Mouse (Mus musculus) CH12F3 (cell line): ENCODE measurements around the gene Slc18b1.
"Not testable (repeated sequence)": the region's sequence is repeated elsewhere in the genome, so short reads cannot be mapped to it uniquely, and the experiment has no call there.

ENCODE experiments used
- in situ Hi-C: fragments of 300-500 bp; cut with MboI; formaldehyde crosslinking; loops from 2 replicates; pipeline ENCODE4 v1.14.3; 2020; ENCODE audit warnings: low sequenced_read_pairs

The Slc18b1 gene

DNA sequence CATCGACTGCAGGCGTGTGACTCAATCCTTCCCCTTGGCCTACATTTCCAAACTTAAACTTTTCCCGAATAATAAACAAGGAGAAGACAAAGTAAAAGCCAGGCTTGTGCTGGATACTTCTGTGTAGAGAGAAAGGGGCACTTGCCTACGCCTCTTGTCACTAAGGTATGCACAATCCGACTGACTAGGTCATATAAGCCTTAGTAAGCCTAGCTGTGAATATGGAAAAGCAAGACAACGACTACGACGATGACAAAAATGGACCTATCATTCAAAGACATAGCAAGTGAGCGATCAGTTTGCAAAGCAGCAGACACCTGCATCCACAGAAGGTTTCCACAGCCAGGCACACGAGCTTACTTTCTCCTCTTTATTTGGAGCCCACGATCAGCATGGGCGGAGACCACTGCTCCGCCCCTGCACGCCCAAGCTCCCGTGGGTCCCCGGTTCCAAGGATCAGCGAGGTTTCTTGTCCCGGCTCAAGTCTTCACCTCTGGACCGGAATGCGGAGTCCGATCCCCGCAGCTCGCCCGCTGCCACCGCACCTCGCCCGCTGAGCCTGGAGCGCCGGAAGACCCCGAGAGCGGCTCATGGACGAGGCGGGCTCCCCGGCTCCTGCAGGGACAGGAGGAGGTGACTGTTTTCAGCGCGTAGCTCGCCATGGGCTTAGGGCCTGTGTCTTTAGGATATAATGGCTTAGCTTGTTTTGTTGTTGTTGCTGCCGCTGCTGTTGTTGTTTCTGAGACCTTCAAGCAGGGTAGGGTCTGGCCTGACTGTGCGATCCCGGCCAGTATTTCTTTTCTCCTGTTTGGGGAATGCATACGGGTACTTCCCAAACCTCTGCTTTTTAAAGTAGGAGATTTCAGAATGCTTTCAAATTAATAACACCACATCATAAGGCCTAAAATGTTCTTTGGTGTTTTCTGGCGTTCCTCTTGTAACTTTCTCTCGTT is at the start of gene Slc18b1:
Slc18b1 (plus strand) TSS at position 436 of the 953 bp plus-strand sequence.
- in situ Hi-C loops, result no loop called here

DNA sequence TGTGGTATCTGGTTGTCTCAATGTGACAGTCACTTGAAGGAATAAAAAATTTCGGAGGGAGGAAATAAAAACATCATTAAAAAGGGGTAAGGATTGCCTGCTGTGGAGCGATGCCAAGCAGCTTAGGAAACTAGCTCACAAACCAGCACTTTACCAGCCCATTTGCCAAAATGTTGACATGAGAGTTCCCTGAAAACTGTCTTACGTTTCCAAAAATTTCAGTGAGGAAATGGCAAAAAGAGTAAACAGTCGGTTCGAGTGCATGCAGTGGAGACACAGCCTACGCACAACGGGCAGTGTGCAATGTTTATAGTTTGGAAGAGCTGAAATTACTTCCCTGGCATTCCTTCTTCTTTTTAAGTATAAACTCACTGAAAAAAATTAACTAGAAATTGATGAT is 42.6 kb upstream of the Slc18b1 start:
- in situ Hi-C loops, result no loop called here

DNA sequence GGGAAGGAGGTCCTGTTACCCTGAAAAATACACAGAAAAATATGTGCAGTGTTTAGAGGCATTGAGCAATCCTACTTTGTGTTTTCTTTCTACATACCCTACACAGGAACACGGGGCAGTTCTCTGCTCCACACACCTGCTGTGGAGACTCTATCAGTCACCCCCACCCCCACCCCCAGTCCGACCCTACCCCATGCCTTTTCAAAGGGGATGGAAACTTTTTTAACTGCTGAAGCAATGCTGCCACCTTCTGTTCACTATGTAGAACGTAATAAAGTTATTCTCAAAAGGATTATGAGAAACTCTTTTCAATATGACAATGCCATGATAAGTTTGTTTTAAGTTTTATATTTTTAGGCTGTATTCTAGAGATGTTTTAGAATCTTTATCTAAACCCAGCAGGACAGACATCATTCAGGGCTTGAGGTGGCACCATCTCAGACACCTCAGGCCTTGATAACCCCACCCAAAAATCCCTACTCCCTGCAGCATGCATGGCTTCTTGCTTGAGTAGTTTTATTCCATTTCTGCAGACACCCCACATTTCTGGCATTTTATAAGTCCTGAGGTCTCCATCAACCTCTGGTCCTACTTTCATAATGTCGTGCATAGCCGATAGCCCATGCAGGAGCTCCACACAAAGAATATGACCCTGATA is 19.4 kb upstream of the Slc18b1 start:
- in situ Hi-C loops, result no loop called here

DNA sequence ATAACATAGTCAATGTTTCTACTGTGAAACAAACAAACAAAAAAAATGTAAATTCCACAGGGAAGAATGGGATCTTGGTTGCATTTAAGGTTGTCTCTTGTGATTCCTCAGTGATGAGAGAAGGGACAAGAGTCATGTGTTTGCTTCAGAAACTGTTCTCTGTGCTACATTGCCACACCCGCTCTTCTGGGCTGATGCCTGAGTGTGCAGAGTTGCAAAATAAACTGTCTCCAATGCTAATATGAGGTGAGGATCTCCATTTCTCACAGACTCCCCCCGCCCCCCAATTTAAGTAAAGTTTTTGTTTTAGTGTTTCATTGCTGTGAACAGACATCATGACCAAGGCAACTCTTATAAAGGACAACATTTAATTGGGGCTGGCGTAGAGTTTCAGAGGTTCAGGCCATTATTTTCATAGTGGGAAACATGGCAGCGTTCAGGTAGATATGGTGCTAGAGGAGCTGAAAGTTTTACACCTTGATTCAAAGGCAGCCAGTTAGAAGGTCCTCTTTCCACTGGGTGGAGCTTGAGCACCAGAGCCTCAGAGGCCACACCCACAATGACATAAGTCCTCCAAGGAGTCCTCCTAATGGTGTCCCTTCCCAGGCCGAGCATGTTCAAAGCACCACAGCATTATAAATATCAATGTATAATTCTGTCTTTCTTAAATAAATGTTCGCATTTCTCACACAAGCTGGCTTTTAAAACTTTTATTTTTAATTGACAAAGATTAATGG is 16.1 kb upstream of the Slc18b1 start:
- in situ Hi-C loops, result no loop called here

DNA sequence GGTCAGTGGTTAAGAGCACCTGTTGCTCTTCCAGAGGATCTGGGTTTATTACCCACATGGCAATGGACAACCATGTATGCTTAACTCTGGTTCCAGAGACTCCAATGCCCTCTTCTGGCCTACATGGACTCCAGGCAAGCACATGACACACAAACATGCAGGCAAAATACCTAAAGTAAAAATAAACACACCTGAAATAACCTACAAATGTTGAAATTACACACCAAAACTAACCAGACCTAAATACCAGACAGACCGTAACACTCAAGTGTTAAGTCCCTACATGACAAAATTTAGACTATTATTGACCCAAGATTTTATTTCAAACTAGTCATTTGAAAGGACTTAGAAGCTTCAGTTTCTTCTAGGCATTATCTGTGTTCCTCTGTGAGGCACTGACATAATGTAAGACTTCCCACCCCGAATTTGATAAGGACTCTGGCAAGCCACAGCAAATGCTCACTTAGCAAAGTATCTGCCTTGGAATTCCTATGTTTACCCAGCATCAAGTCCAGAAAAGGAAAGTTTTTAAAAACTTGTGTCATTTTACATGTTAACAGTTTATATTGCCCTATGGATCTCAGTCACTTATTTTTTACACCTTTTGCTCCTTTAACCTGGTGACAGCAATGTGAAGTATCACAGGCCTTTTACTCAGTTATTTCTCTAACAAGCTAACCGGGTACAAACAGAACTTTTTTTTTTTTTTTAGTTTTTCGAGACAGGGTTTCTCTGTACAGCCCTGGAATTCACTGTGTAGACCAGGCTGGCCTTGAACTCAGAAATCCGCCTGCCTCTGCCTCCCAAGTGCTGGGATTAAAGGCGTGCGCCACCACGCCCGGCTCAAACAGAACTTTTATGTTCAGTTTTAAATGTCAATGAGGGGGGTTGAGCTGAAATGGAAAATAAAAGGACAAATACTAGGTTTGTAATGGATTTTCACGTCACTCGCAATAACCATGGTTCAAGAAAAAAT is 14.7 kb upstream of the Slc18b1 start:
- in situ Hi-C loops, result no loop called here

DNA sequence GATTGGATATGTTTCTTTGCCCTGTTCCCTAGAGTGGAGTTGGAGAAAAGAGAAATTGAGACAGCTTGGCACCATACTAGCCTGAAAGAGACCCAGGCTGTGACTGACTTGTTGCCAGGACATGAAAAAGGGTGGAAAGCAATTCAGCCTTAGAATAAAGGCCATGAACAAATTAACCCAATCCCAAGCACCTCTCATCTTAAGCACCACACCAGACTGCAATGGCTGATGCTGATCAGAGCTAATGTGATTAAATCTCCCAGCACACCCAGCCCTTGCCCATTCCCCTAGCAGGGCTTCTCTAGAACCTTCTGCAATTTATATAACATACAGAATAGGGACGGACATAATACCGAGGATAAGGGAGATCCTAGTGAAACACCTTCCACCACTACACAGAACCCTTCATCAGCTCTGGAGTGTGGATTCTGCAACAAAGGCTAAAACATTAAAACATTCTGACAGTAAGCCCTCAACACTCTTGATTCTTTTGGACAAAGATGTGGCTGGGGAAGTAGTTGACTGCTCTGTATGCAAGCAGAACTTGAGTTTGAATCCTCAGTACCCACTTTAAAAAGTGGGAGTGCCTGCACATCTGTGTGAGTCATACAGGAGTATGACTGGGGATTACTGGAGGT is 13.8 kb upstream of the Slc18b1 start:
- in situ Hi-C loops, result no loop called here

DNA sequence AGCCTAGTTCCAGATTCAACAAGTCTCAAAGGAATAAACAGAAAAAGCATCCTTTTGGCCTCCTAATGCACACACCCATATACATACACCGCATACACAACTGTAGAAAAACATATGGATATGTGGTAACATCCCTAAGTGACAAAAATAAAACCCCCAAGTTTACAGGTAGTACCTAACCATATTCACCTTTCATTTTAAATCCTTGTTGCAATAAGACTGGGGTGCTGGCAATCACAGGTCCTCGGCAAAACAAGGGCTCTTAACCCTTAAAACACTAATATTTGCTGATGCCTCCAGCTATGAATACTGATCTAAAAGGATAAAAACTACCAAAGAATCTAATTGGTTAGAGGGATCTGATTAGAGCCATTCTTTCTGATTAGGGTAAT is 13.3 kb upstream of the Slc18b1 start:
- in situ Hi-C loops, result no loop called here

DNA sequence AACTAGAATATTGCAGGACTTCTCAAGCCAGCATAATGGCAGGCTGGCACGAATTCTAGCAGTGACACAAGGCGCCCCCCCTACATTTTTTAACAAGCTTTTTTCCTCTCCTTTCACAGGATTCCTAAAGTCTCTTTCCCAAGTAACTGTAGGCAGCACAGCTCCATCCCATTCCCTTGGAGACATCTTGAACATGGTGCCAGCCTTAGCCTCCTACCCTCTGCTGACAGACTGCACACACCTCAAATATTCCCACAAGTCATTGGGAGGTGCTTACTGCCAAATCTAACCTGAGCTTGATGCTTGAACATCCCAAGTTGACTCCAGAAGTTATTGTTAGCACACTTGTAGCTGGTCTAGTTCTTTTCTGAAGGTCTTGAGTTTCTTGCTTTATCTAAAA is 12.7 kb upstream of the Slc18b1 start:
- in situ Hi-C loops, result no loop called here

DNA sequence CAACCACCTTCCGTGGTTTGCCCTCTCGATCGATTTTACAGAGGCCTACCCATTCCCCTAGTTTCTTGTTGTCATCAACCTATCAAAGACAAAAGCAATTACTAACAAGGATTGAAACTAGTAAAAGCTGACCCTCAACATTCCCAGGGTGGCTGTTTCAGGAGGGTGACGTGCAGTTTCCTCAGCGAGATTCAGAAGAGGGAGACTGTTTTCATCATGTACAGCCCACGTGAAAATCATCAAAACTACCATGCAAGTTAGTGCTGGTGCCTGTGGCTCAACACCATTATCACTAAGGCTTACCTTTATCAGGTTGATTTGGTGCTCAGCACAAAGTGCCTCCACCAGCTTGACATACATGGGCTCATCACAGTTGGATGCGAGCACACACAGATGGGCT is 11.2 kb upstream of the Slc18b1 start:
- in situ Hi-C loops, result not testable (repeated sequence)

DNA sequence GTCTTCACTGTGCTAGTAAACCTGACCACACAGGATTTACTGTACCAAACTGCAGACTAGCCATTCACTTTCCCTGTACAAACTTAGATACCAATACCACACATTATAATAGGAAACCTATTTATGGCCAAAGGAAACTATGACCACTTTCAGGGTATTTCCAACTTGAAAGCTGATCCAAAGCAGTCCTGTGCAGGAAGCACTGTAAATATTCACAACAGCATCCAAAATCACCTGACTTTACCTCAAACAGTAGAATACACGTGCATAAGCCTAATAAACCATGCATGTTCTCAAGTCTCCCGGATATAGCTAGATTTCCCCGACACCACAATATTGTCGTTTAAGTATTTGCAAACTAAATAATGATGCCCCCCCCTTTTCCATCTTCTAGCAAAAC is 10.7 kb upstream of the Slc18b1 start:
- in situ Hi-C loops, result no loop called here

DNA sequence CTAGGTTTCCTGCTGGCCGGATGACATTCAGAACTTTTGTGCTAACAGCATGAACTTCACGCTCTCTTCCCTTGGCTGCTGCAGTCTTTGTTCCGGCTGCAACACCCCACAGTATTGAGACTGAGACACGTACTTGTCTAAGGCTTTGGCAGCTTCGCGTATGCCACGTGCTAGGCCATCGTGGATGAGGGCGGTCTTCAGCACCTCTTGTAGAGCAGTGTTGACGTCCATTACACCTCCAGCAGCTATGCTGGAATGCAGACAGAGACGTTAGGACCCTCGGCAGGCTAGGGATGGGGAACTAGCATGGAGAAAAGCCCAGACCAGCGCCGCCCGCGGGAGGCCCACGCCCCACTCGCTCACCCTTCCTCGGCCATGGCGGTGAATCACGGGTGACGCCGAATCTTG is 10.2 kb upstream of the Slc18b1 start:
- in situ Hi-C loops, result not testable (repeated sequence)

DNA sequence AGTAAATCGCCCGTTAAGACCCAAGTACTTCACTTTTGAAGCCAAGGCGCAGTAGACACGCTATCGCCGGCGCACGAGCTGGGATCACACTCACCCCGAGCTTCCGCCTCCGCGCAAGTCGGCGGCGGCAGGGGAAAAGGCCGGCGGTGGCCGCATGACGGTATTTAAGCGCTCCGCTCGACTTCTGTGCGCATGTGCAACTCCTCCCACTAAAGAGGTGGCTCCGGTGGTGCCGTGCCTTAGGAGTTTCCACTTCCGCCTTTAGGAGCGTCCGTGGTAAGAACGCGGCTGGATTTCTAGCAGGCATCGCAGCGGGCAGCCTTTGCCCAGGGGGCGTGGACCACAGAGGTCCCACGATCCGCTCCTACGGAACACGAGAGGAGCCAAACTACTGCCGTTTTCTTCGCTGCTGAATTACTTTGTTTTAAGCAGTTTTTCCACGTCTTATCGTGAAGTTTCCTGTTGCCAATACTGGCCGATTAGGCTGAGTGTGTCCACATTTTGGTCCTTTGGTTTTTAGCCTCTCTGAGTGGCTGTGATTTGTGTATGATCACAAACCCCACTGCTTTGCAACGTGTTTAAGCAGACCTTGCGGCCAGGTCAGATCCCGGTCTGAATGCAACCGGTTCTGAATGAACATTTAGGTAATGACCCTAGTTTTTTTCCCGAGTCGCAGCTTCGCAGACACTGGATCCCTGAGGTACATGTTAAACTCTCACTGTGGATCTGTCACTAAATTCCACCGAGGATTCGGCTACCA is 9.5 kb upstream of the Slc18b1 start, which contains the start of gene Rps12:
Rps12 (minus strand) TSS at position 214 of the 760 bp plus-strand sequence.
- in situ Hi-C loops, result no loop called here

DNA sequence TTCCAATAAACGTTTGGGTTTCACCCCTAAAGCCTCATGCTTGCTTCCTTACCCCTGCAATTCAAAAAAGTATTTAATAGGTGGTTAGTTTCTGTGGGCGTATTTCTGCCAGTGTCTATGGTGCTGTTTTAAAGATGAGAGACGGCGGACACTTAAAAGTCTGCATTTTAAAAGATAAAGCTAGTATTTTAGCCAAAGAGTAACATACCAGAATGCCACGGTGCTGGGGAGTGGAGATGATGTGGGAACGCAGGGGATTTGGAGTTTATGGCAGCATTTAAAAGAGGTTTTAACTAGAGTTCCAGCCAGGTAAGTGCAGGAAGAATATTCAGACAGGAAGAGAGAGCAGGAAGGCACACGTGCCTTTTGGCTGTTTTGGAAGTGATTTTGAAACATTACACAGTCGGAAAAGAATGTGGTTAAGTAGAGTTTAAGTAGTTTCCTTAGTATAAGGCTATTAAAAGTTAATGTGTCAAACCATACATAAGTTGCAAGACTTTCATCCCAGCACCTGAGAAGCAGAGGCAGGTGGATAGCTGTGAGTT is 8.7 kb upstream of the Slc18b1 start:
- in situ Hi-C loops, result no loop called here

DNA sequence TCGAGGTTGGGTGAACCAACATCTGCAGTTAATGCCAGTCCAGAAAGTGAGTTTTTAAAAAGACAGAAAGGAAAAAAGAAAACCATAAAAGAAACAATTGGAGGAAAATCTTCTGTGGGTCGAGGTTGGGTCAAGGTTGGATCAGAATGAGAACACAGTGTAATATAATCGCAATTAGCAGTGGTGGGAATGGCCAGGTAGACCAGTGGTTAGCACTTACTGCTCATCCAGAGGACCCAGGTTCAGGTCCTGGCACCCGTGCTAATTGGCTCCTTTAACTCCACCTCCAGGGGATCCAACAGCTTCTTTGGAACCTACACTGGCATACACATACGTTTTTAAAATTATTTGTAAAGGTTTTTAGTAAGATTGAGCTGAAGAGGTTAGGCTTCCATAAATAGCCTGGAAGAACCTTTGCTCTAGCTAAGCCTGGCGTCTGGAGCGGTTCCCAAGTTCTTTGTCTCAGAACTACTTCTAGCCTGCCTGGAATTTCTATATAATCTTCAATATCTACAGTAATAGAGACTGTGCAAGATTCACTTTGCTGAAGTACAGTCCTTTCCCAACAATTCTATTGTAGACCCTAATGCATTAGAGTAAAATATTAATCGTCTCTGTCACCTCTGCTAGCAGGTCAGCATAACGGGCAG is 790 bp upstream of the Slc18b1 start:
- in situ Hi-C loops, result no loop called here

DNA sequence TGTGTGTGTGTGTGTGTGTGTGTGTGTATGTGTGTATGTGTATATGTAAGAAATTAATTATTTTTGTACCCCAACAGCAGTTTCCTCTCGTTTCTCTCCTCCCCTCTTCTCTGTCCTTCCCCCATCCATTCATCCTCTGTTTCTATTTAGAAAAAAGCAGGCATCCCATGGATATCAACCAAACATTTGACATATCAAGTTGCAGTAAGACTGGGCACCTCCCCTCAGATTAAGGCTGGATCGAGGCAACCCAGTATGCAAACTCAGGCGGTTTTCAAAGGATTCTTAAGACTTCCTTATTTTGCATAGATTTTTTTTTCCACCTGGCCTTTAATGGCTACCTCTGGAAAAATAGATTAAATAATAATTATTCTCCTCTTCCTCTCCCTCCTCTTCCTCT is 820 bp downstream of the Slc18b1 start:
- in situ Hi-C loops, result no loop called here

DNA sequence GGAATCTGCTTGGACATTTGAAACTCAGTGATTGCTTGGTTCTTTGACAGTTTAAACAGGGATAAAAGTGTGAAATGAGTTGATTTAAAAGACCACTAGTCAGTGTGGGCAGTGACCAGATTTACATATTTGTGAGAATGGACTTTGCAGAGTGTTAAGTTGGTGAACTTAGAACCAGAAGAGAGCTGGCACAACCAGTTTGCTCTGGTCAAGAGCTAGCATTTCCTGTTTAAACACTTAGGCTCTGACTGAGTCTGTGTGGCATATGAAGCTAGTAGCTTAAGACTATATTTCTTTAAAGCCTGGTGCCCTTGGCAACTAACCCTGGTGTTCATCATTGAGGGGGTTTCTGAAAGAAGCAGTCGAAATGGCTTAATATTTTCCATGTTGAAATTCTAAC is 1.4 kb downstream of the Slc18b1 start:
- in situ Hi-C loops, result no loop called here

DNA sequence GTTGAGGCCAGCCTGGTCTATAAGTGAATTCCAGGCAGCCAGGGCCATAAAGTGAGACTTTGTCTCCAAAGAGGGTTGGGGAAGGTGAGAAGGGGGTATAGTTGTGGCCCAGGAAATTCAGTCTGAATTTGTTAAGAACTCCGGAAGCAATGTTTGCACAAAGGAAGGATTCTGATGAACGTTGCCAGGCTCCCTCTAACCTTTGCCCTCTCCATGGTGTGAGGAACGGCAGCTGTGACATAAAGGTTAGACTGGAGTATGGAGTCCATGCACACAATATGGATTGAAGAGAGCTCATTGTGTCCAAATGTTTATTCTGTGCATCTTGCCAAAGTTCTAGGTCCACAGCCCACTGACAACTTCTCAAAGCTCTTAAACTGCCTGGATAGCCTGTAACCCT is 3.1 kb downstream of the Slc18b1 start:
- in situ Hi-C loops, result loop anchor here (25.0 kb wide), 1 partner anchor 287 kb away; the partner anchor contains the start of genes Taar8a and Taar8b

DNA sequence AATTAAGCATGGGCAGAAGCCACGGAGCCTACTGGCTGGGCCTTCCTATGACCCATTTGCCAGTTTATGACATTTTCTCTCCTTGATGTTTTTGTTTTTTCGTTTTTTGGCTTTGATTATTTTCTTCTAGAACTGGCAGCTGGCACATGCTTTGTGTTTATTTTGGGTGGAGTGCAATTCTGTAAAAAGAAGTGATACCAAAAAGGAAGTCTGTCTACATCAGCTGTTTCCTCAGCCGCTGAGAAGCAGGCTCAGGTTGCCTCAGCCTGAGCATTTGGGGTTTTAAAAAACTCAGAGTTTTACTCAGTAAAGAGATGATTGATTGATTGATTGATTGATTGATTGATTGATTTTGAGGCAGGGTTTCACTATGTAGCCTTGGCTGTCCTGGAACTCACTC is 6.1 kb downstream of the Slc18b1 start:
- in situ Hi-C loops, result loop anchor here (25.0 kb wide), 1 partner anchor 284 kb away; the partner anchor contains the start of genes Taar8a and Taar8b
